Mouse (Mus musculus) limb, embryonic 10.5 days (tissue): ENCODE results near the gene Crebzf. TPM values are rescaled to one million over a fixed set of nuclear protein-coding genes. Genes with fewer than 3 reads are reported as not detected.

Experiments
- polyA plus RNA-seq: library from polyadenylated mRNA; unstranded; fragments of >200 nt; fragmentation: Nextera tagmentation; extraction: Ambion mirVana; gene quantifications from 2 replicates; pipeline ENCODE4 v1.2.1, GENCODE M21; 2016

Gene Crebzf
- polyA plus RNA-seq, 1 experiment from 2014 or later: 30.9 TPM

Other genes starting within 250 kb of the Crebzf start
- gene Ccdc83, start 177.0 kb upstream of the Crebzf start, polyA plus RNA-seq: not detected in 2 replicates
- gene Sytl2, start 140.5 kb upstream of the Crebzf start, polyA plus RNA-seq: 1.3 and 2.7 TPM in 2 replicates
- 2.2 and 2.4 TPM in 2 replicates for gene Ccdc89, start 16.2 kb upstream of the Crebzf start, polyA plus RNA-seq
- gene Tmem126a, start 14.5 kb downstream of the Crebzf start, polyA plus RNA-seq: 129 and 140 TPM in 2 replicates
- gene Tmem126b, start 33.3 kb downstream of the Crebzf start, polyA plus RNA-seq: 30.5 and 35.9 TPM in 2 replicates
- 0.53 and 1.2 TPM in 2 replicates for gene Dlg2, start 33.9 kb downstream of the Crebzf start, polyA plus RNA-seq